In genomic region chr12:70345531-70346138, GRCm38 (mm10) we compare ENCODE assay signal across 10 mouse cellular contexts. TPM values are rescaled to one million over a fixed set of nuclear protein-coding genes. Genes with fewer than 3 reads are reported as not detected.
DNase-seq lines count a peak whose midpoint lies in the region; ATAC-seq lines count a peak whose summit lies in the region.
"Had no signal": no experiment of that assay in that cellular context is flagged by ENCODE, and none has a peak within 500 bp of the region (broad histone marks: within the 10 kb centered on the region; RNA-seq: fewer than 3 reads in every experiment).

No protein-coding gene starts in this region.

- H3K4me2 ChIP-seq in kidney, embryonic 14.5 days (replicated peaks; ENCODE audit: low read depth, low read length), result peak overlapping the region; percentile 94
- H3K4me2 ChIP-seq in embryonic facial prominence, embryonic 11.5 days (ENCODE audit: low read depth, low read length), result peak overlapping the region; percentile 81; the same call in 1 of the 2 replicates
- peak overlapping the region; percentile 66 for H3K4me2 ChIP-seq in hindbrain, embryonic 14.5 days (replicated peaks)
- peak overlapping the region; percentile 96 for H3K4me2 ChIP-seq in limb, embryonic 15.5 days

- 28% methylated on average over 16 of the region's 16 CpGs for WGBS in kidney, embryonic 14.5 days
- WGBS in embryonic facial prominence, embryonic 11.5 days, result 23% methylated on average over 16 of the region's 16 CpGs
- WGBS in hindbrain, embryonic 14.5 days, result 25% methylated on average over 16 of the region's 16 CpGs
- 32% methylated on average over 16 of the region's 16 CpGs for WGBS in limb, embryonic 15.5 days

- peaks cover 22% of the 10 kb centered on the region for H3K27me3 ChIP-seq in kidney, embryonic 14.5 days (ENCODE audit: control insufficient read depth, insufficient read depth, low read length)
- peaks cover 21% of the 10 kb centered on the region for H3K27me3 ChIP-seq in embryonic facial prominence, embryonic 11.5 days (ENCODE audit: control insufficient read depth, insufficient read depth, low read length)
- H3K27me3 ChIP-seq in hindbrain, embryonic 14.5 days (ENCODE audit: control insufficient read depth, insufficient read depth, low read length), result no peaks in the 10 kb centered on the region
- H3K27me3 ChIP-seq in limb, embryonic 15.5 days, result peaks cover 47% of the 10 kb centered on the region

- no peaks in the 10 kb centered on the region for H3K36me3 ChIP-seq in kidney, embryonic 14.5 days (ENCODE audit: control insufficient read depth, insufficient read depth, low read length)
- no peaks in the 10 kb centered on the region for H3K36me3 ChIP-seq in embryonic facial prominence, embryonic 11.5 days (replicated peaks; ENCODE audit: control insufficient read depth, insufficient read depth, low read depth, low read length)
- H3K36me3 ChIP-seq in hindbrain, embryonic 14.5 days (replicated peaks; ENCODE audit: control insufficient read depth, insufficient read depth), result no peaks in the 10 kb centered on the region
- H3K36me3 ChIP-seq in limb, embryonic 15.5 days, result no peaks in the 10 kb centered on the region
- H3K36me3 ChIP-seq: G1E had no signal

- no peak overlapping the region for H3K9ac ChIP-seq in kidney, embryonic 14.5 days (ENCODE audit: low read depth, low read length)
- no peak overlapping the region for H3K9ac ChIP-seq in embryonic facial prominence, embryonic 11.5 days (replicated peaks; ENCODE audit: low read length)
- peak overlapping the region; percentile 90 for H3K9ac ChIP-seq in hindbrain, embryonic 14.5 days
- no peak overlapping the region for H3K9ac ChIP-seq in limb, embryonic 15.5 days

- DNase-seq in kidney, adult 8-10 months, result no peak
- no peak for DNase-seq in embryonic facial prominence, embryonic 11.5 days (ENCODE audit: low spot score)
- DNase-seq in hindbrain, embryonic 14.5 days (ENCODE audit: low spot score), result peak; percentile 56
- no peak for DNase-seq in urinary bladder, adult 18-20 months (ENCODE audit: low spot score in 2 of 2)
- no peak for DNase-seq in spleen, postnatal 14 days (ENCODE audit: low spot score in 2 of 2)

- no peak for ATAC-seq in kidney, embryonic 14.5 days (ENCODE audit: low FRiP score, low TSS enrichment)
- ATAC-seq in embryonic facial prominence, embryonic 11.5 days (replicated peaks; ENCODE audit: insufficient number of reproducible peaks, low FRiP score, low TSS enrichment, low read depth), result no peak
- ATAC-seq in hindbrain, embryonic 14.5 days (ENCODE audit: low FRiP score), result peak; percentile 9; the same call in 1 of the 2 replicates
- no peak for ATAC-seq in limb, embryonic 15.5 days (ENCODE audit: insufficient number of reproducible peaks, low FRiP score, low TSS enrichment, low read depth)
- no peak for ATAC-seq in granulocyte monocyte progenitor cell, adult 5-6 weeks (replicated peaks; ENCODE audit: poor library complexity, severe bottlenecking)

- no peak overlapping the region for H3K27ac ChIP-seq in kidney, embryonic 14.5 days (ENCODE audit: low read depth, low read length)
- H3K27ac ChIP-seq in embryonic facial prominence, embryonic 11.5 days (replicated peaks; ENCODE audit: low read depth, low read length), result no peak overlapping the region
- peak overlapping the region; percentile 96 for H3K27ac ChIP-seq in hindbrain, embryonic 14.5 days
- H3K27ac ChIP-seq in limb, embryonic 15.5 days, result no peak overlapping the region

- H3K4me1 ChIP-seq in kidney, embryonic 14.5 days (ENCODE audit: control insufficient read depth, insufficient read depth, low read length), result peaks cover 16% of the 10 kb centered on the region
- H3K4me1 ChIP-seq in embryonic facial prominence, embryonic 11.5 days (ENCODE audit: control insufficient read depth, insufficient read depth, low read length), result peaks cover 4% of the 10 kb centered on the region
- peaks cover 19% of the 10 kb centered on the region for H3K4me1 ChIP-seq in hindbrain, embryonic 14.5 days (replicated peaks; ENCODE audit: control insufficient read depth, insufficient read depth, low read length)
- peaks cover 23% of the 10 kb centered on the region for H3K4me1 ChIP-seq in limb, embryonic 15.5 days

- H3K4me3 ChIP-seq in kidney, embryonic 14.5 days (ENCODE audit: low read length), result peak overlapping the region; percentile 48
- peak overlapping the region; percentile 60 for H3K4me3 ChIP-seq in embryonic facial prominence, embryonic 11.5 days (ENCODE audit: low read depth, low read length)
- peak overlapping the region; percentile 85 for H3K4me3 ChIP-seq in hindbrain, embryonic 14.5 days (replicated peaks; ENCODE audit: low read length)
- peak overlapping the region; percentile 62 for H3K4me3 ChIP-seq in limb, embryonic 15.5 days
- H3K4me3 ChIP-seq: myocyte had no signal

- no peaks in the 10 kb centered on the region for H3K9me3 ChIP-seq in kidney, embryonic 14.5 days (ENCODE audit: control insufficient read depth, low read length)
- H3K9me3 ChIP-seq in embryonic facial prominence, embryonic 11.5 days (replicated peaks; ENCODE audit: control insufficient read depth, low read length), result no peaks in the 10 kb centered on the region
- no peaks in the 10 kb centered on the region for H3K9me3 ChIP-seq in hindbrain, embryonic 14.5 days (ENCODE audit: control insufficient read depth, low read length)
- H3K9me3 ChIP-seq in limb, embryonic 15.5 days, result no peaks in the 10 kb centered on the region

RNA-seq across cellular contexts. Expression of gene Trim9, which starts 1.8 kb away (rescaled TPM):
- polyA plus RNA-seq in kidney, embryonic 14.5 days (2014; fragmentation: Nextera tagmentation; extraction: Ambion mirVana), result 1.5 and 1.7 TPM in 2 replicates
- 3.4 and 4.0 TPM in 2 replicates for polyA plus RNA-seq in embryonic facial prominence, embryonic 11.5 days (2014; fragmentation: Nextera tagmentation; extraction: Ambion mirVana)
- 77.8 and 94.9 TPM in 2 replicates for polyA plus RNA-seq in hindbrain, embryonic 14.5 days (2014; fragmentation: Nextera tagmentation; extraction: Ambion mirVana)
- polyA plus RNA-seq in limb, embryonic 15.5 days (2015; fragmentation: Nextera tagmentation; extraction: Ambion mirVana), result 0.70 and 0.73 TPM in 2 replicates
- 0.37 and 0.47 TPM in 2 replicates for total RNA-seq in granulocyte monocyte progenitor cell, adult 5-6 weeks (2014; fragmentation: Nextera tagmentation)
- total RNA-seq in granulocyte monocyte progenitor cell, adult 5-6 weeks (2017), result 0.13 TPM in 1 of 2 replicates, not detected in the other
- polyA plus RNA-seq: G1E, myocyte had no signal

Comparison
In these comparisons a context has a peak if more than half of its experiments do, and no peak if none do; other contexts are left out.
1. RNA of gene Trim9, which starts 1.8 kb away (polyA plus RNA-seq): 77.8 to 94.9 TPM in hindbrain, embryonic 14.5 days; 3.4 to 4.0 TPM in embryonic facial prominence, embryonic 11.5 days, 1.5 to 1.7 TPM in kidney, embryonic 14.5 days and 0.70 to 0.73 TPM in limb, embryonic 15.5 days; every median in the first group is over 10 times any median in the second.
2. Peak in every context shown above with its lines, with median percentiles within 50 percentile points of each other: H3K4me2 ChIP-seq and H3K4me3 ChIP-seq.